Mouse (Mus musculus): ENCODE measurements around the gene Cnih4.

Cnih4 gene

GRCm38 (mm10) chr1:181143950-181144836, at the start of gene Cnih4, which contains the start of gene Nvl:
TSS of gene Cnih4 (plus strand) at chr1:181144693.
TSS of gene Nvl (minus strand) at chr1:181144204.
- peak; percentile 96 for DNase-seq (ENCODE audit: low read depth, low spot score)

GRCm38 (mm10) chr1:181117112-181117511, 27.4 kb upstream of the Cnih4 start:
- DNase-seq (ENCODE audit: low read depth, low spot score), result no peak

GRCm38 (mm10) chr1:181124145-181124544, 20.3 kb upstream of the Cnih4 start:
- DNase-seq (ENCODE audit: low read depth, low spot score), result no peak

- DNase-seq (ENCODE audit: low read depth, low spot score), result no peak
These were observed 18.6 kb upstream of the Cnih4 start for GRCm38 (mm10) chr1:181125916-181126315.

- no peak for DNase-seq (ENCODE audit: low read depth, low spot score)
These were observed 17.7 kb upstream of the Cnih4 start for GRCm38 (mm10) chr1:181126766-181127165.

GRCm38 (mm10) chr1:181131915-181132314, 12.6 kb upstream of the Cnih4 start:
- no peak for DNase-seq (ENCODE audit: low read depth, low spot score)

GRCm38 (mm10) chr1:181138730-181139129, 5.8 kb upstream of the Cnih4 start:
- DNase-seq (ENCODE audit: low read depth, low spot score), result peak; percentile 80

GRCm38 (mm10) chr1:181143609-181143949, 914 bp upstream of the Cnih4 start:
- DNase-seq (ENCODE audit: low read depth, low spot score), result no peak

GRCm38 (mm10) chr1:181144966-181145365, 473 bp downstream of the Cnih4 start:
- peak; percentile 71 for DNase-seq (ENCODE audit: low read depth, low spot score)

- peak; percentile 41 for DNase-seq (ENCODE audit: low read depth, low spot score)
These were observed 1.7 kb downstream of the Cnih4 start for GRCm38 (mm10) chr1:181146187-181146586.

- no peak for DNase-seq (ENCODE audit: low read depth, low spot score)
These were observed 4.0 kb downstream of the Cnih4 start for GRCm38 (mm10) chr1:181148540-181148939.

GRCm38 (mm10) chr1:181149373-181150017, 5.0 kb downstream of the Cnih4 start:
- no peak for DNase-seq (ENCODE audit: low read depth, low spot score)

- no peak for DNase-seq (ENCODE audit: low read depth, low spot score)
These were observed 5.9 kb downstream of the Cnih4 start for GRCm38 (mm10) chr1:181150431-181150826.

GRCm38 (mm10) chr1:181150827-181151534, 6.5 kb downstream of the Cnih4 start:
- peak; percentile 92 for DNase-seq (ENCODE audit: low read depth, low spot score)

GRCm38 (mm10) chr1:181151541-181151940, 7.0 kb downstream of the Cnih4 start:
- DNase-seq (ENCODE audit: low read depth, low spot score), result no peak

GRCm38 (mm10) chr1:181167816-181168215, 23.3 kb downstream of the Cnih4 start:
- no peak for DNase-seq (ENCODE audit: low read depth, low spot score)

- DNase-seq (ENCODE audit: low read depth, low spot score), result no peak
These were observed 23.9 kb downstream of the Cnih4 start for GRCm38 (mm10) chr1:181168377-181168776.

GRCm38 (mm10) chr1:181170210-181170609, 25.7 kb downstream of the Cnih4 start:
- peak; percentile 84 for DNase-seq (ENCODE audit: low read depth, low spot score)

GRCm38 (mm10) chr1:181188925-181189324, 44.4 kb downstream of the Cnih4 start:
- no peak for DNase-seq (ENCODE audit: low read depth, low spot score)

GRCm38 (mm10) chr1:181199446-181199845, 55.0 kb downstream of the Cnih4 start:
- no peak for DNase-seq (ENCODE audit: low read depth, low spot score)

- no peak for DNase-seq (ENCODE audit: low read depth, low spot score)
These were observed 65.7 kb downstream of the Cnih4 start for GRCm38 (mm10) chr1:181210147-181210546.
